Mouse (Mus musculus): ENCODE results near the gene C2cd5.
"Not testable (repeated sequence)": the region's sequence is repeated elsewhere in the genome, so short reads cannot be mapped to it uniquely, and the experiment has no call there.

C2cd5 gene

GRCm38 (mm10) chr6:142985561-142986238, 114.2 kb downstream of the C2cd5 start:
- in situ Hi-C loops (cut with MboI, MseI) = not testable (repeated sequence)

GRCm38 (mm10) chr6:142979665-142980660, 120.0 kb downstream of the C2cd5 start:
- in situ Hi-C loops (cut with MboI, MseI) = loop anchor here (10.0 kb wide), 1 partner anchor 215 kb away; no protein-coding TSS in a partner anchor

GRCm38 (mm10) chr6:142977221-142977620, 122.7 kb downstream of the C2cd5 start:
- in situ Hi-C loops (cut with MboI, MseI) = loop anchor here (10.0 kb wide), 1 partner anchor 212 kb away; no protein-coding TSS in a partner anchor

GRCm38 (mm10) chr6:142973289-142973688, 126.7 kb downstream of the C2cd5 start:
- in situ Hi-C loops (cut with MboI, MseI) = loop anchor here (10.0 kb wide), 1 partner anchor 208 kb away; no protein-coding TSS in a partner anchor

GRCm38 (mm10) chr6:142972205-142972604, 127.7 kb downstream of the C2cd5 start:
- in situ Hi-C loops (cut with MboI, MseI) = loop anchor here (10.0 kb wide), 1 partner anchor 207 kb away; no protein-coding TSS in a partner anchor

- in situ Hi-C loops (cut with MboI, MseI) = no loop called here
These were observed 132.5 kb downstream of the C2cd5 start for GRCm38 (mm10) chr6:142967407-142967806.

GRCm38 (mm10) chr6:142964531-142965385, 135.2 kb downstream of the C2cd5 start:
- in situ Hi-C loops (cut with MboI, MseI) = no loop called here

- in situ Hi-C loops (cut with MboI, MseI) = no loop called here
These were observed 135.8 kb downstream of the C2cd5 start, which contains the start of gene St8sia1 for GRCm38 (mm10) chr6:142964076-142964530. Gene St8sia1 (minus strand): TSS chr6:142964452.

GRCm38 (mm10) chr6:142963480-142964075, 136.4 kb downstream of the C2cd5 start:
- in situ Hi-C loops (cut with MboI, MseI) = no loop called here

GRCm38 (mm10) chr6:142962881-142963280, 137.1 kb downstream of the C2cd5 start:
- in situ Hi-C loops (cut with MboI, MseI) = no loop called here

- in situ Hi-C loops (cut with MboI, MseI) = no loop called here
These were observed 137.5 kb downstream of the C2cd5 start for GRCm38 (mm10) chr6:142962476-142962875.

- in situ Hi-C loops (cut with MboI, MseI) = no loop called here
These were observed 138.1 kb downstream of the C2cd5 start for GRCm38 (mm10) chr6:142961721-142962455.
